Mouse (Mus musculus) ES-E14 (cell line): ENCODE data around the gene Tpr. TPM values are rescaled to one million over a fixed set of nuclear protein-coding genes. Genes with fewer than 3 reads are reported as not detected.
A peak's percentile ranks its signal among the peaks of the same experiment; 100 is the strongest.

Source experiments
- DNase-seq: peaks from one replicate; pipeline ENCODE4 v3.0.0-alpha.2; 2013; ENCODE audit warnings: low read depth, low spot score
- H3K27ac ChIP-seq: 2 replicates; pipeline ENCODE4 v1.5.1; 2012; ENCODE audit warnings: low read depth, mild to moderate bottlenecking, low read length, moderate library complexity, mixed read lengths; ENCODE audit not compliant: poor library complexity, insufficient read depth, severe bottlenecking
- H3K36me3 ChIP-seq: 2 replicates; pipeline ENCODE4 v1.6.1; 2012; ENCODE audit warnings: mild to moderate bottlenecking, low read length, moderate library complexity, mixed read lengths; ENCODE audit not compliant: control insufficient read depth, poor library complexity, insufficient read depth, severe bottlenecking
- H3K4me1 ChIP-seq, 2 experiments: fragments of 150-350 bp in 1 of 2; sonication (generic) in 1 of 2; 2 replicates each; pipeline ENCODE4 v1.6.1; 2012; ENCODE audit warnings: low read length in 2 of 2, mild to moderate bottlenecking in 1 of 2, mixed read lengths in 1 of 2; ENCODE audit not compliant: control insufficient read depth in 2 of 2, insufficient read depth in 2 of 2, poor library complexity in 1 of 2
- H3K4me3 ChIP-seq, 2 experiments: fragments of 150-350 bp in 1 of 2; sonication (generic) in 1 of 2; 2 replicates each; pipeline ENCODE4 v1.5.1; 2012; ENCODE audit warnings: low read length in 2 of 2, low read depth in 1 of 2, mild to moderate bottlenecking in 1 of 2, mixed read lengths in 1 of 2; ENCODE audit not compliant: insufficient read depth in 1 of 2, poor library complexity in 1 of 2, severe bottlenecking in 1 of 2
- H3K9ac ChIP-seq: 2 replicates; pipeline ENCODE4 v1.6.1; 2012; ENCODE audit warnings: low read depth, mild to moderate bottlenecking, low read length, mixed read lengths; ENCODE audit not compliant: poor library complexity, insufficient read depth, severe bottlenecking
- H3K9me3 ChIP-seq: fragments of 150-350 bp; sonication (generic); 2 replicates; pipeline ENCODE4 v1.6.1; 2012; ENCODE audit warnings: low read depth, mild to moderate bottlenecking, low read length; ENCODE audit not compliant: control insufficient read depth, insufficient read depth
- CHD2 ChIP-seq: IDR thresholded peaks from 2 replicates; pipeline ENCODE4 v1.6.1; 2014; ENCODE audit warnings: mild to moderate bottlenecking, low read depth, low read length, inconsistent platforms
- HCFC1 ChIP-seq: IDR thresholded peaks from 2 replicates; pipeline ENCODE4 v1.6.1; 2012; ENCODE audit warnings: low read length, inconsistent platforms, borderline replicate concordance; ENCODE audit not compliant: insufficient read depth
- MAFK ChIP-seq: IDR thresholded peaks from 2 replicates; pipeline ENCODE4 v1.6.1; 2014; ENCODE audit warnings: mild to moderate bottlenecking, low read depth, low read length, inconsistent platforms; ENCODE audit not compliant: insufficient read depth
- ZC3H11A ChIP-seq: IDR thresholded peaks from 2 replicates; pipeline ENCODE4 v1.6.1; 2012; ENCODE audit warnings: low read depth, mild to moderate bottlenecking, inconsistent platforms, low read length, borderline replicate concordance
- ZNF384 ChIP-seq: IDR thresholded peaks from 2 replicates; pipeline ENCODE4 v1.6.1; 2012; ENCODE audit warnings: low read depth, low read length, inconsistent platforms
- in situ Hi-C, 2 experiments: fragments of 600-800 bp; cut with MboI; formaldehyde crosslinking; loops; one replicate each; pipeline ENCODE4 v1.15.1; 2025; ENCODE audit warnings: low sequenced_read_pairs in 2 of 2, inconsistent platforms in 1 of 2; ENCODE audit not compliant: unreplicated experiment in 2 of 2
- total RNA-seq: library from RNA; depleted of rRNA; stranded (reverse); fragments of 300-350 nt; gene quantifications from 2 replicates; pipeline ENCODE4 v1.2.3, GENCODE M21; 2012

Gene Tpr
- total RNA-seq, 1 experiment = 271 TPM

DNA sequence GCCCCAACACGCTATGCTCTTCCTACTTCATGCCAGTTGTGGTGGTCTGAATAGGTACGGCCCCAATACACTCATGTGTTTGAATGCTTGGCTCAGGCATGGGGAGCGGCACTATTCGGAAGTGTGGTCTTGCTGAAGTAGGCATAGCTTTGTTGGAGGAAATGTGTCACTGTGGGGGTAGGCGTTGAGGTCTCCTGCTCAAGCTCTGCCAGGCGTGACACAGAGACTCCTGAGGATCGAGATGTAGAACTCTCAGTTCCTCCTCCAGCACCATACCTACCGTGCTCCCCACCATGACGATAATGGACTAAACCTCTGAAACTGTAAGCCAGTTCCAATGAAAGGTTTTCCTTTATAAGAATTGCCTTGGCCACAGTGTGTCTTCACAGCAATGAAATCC is 5.1 kb upstream of the Tpr start:
- H3K4me1 ChIP-seq = no peaks in the 10 kb centered on the region
- no peak overlapping the region for H3K9ac ChIP-seq
- no peak overlapping the region for H3K27ac ChIP-seq
- peaks cover 3% of the 10 kb centered on the region; the same call in 1 of the 2 replicates for H3K36me3 ChIP-seq
- H3K9me3 ChIP-seq = no peaks in the 10 kb centered on the region
- TF ChIP-seq ZC3H11A (no peak), CHD2 (no peak), HCFC1 (no peak), MAFK (no peak), ZNF384 (no peak)
- in situ Hi-C loops = no loop called here
- H3K4me3 ChIP-seq = no peak overlapping the region
- DNase-seq = no peak

DNA sequence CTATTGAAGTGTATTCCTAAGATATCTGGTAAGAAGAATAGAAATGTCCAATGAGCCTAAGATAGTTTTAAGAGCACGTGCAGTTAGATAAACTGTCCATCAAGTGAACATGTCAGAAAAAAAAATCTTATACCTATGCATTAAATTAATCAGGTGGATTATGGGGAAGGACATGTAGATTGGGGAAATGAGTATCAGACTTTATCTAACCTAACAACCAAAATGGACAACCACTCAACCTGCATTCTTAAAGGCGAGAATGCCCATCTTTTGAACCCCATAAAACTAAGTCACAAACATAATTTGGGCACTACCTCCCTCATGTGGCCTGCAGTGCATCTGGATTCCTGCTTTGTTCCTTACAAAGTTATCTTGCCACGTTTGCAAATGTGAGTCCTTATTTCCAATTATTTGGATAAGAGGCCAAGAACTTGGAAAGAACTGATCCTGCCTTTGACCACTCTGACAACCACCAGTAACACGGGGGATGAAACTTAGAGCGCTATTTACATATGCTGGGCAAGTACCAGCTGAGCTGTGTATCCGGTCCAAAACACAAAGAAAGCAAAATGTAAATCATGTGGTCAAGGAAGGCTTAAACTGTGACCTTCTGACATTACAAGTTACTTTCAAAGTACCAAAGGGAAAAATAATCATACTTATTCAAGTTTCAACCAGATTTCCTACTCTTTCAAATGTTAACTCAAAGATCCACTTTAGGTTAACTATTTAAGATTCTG is 3.1 kb upstream of the Tpr start:
- no peak overlapping the region for H3K9ac ChIP-seq
- H3K9me3 ChIP-seq = no peaks in the 10 kb centered on the region
- DNase-seq = no peak
- peaks cover 3% of the 10 kb centered on the region; the same call in 1 of the 2 replicates for H3K36me3 ChIP-seq
- peaks cover 0 to under 1% of the 10 kb centered on the region in 2 experiments; a peak in 1 of 4 replicates for H3K4me1 ChIP-seq
- in situ Hi-C loops = no loop called here
- TF ChIP-seq MAFK = no peak
- no peak for TF ChIP-seq HCFC1
- no peak for TF ChIP-seq ZNF384
- no peak for TF ChIP-seq ZC3H11A
- no peak overlapping the region for H3K4me3 ChIP-seq
- H3K27ac ChIP-seq = no peak overlapping the region

DNA sequence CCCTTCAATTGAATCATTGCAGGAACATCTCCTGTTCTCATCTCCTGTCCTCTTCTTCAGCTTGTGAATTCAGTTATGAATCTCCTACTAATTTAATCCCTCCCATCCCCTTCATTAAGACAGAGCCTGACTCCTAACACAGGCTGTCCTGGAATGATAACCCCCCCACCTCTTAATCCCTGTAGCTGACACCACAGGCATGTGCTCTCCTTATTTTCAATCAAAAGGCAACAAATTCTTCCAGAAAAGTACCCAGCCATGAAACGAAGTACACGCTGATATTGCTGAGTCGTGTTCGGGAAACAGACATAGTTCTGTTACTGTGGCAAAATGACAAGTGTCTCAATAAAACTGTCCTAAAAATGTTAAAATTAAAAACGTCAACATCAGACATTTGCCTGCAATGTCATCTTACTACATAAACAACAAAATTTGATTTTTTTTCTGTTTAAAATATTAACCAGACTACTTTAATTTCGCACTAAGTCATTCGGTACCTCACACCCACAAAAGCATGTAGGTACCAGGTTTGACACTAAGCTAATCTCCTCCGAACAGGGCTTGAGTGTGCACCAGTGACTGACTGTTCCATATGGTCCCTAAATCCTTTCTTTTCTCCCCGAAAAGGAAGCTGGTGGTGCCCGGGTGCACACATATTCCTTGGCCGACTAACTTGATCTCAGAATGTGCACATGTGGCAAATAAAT is 554 bp upstream of the Tpr start:
- Histone ChIP-seq H3K9me3 (no peaks in the 10 kb centered on the region), H3K27ac (no peak overlapping the region), H3K4me1 (peaks cover 0 to 3% of the 10 kb centered on the region in 2 experiments; a peak in 1 of 4 replicates), H3K4me3 (peak overlapping the region; percentile 90 to 96), H3K9ac (peak overlapping the region; percentile 94), H3K36me3 (peaks cover 8% of the 10 kb centered on the region)
- TF ChIP-seq ZNF384 = no peak
- no peak for TF ChIP-seq CHD2
- no peak for TF ChIP-seq ZC3H11A
- no peak for TF ChIP-seq HCFC1
- TF ChIP-seq MAFK = no peak
- DNase-seq = no peak
- in situ Hi-C loops = no loop called here

DNA sequence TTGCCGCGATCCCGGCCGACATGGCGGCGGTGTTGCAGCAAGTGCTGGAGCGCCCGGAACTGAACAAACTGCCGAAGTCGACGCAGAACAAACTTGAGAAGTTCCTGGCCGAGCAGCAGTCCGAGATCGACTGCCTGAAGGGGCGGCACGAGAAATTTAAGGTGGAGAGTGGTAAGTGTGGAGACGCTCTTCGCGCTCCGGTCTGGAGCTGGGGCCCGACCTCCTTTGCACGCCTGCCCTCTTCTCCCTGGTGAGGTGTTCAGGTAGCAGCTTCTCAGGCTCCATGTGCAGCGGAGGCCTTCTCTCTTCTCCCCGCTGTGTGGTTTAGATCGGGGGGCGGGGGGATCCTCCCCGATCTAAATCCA is 832 bp downstream of the Tpr start:
- Histone ChIP-seq H3K9ac (peak overlapping the region; percentile 100), H3K36me3 (peaks cover 8% of the 10 kb centered on the region), H3K27ac (peak overlapping the region; percentile 88), H3K4me1 (peaks cover 0 to 3% of the 10 kb centered on the region in 2 experiments; a peak in 1 of 4 replicates), H3K4me3 (peak overlapping the region; percentile 96 to 99), H3K9me3 (no peaks in the 10 kb centered on the region)
- in situ Hi-C loops = no loop called here
- TF ChIP-seq ZC3H11A (no peak), CHD2 (no peak; the same call in 1 of the 2 replicates), ZNF384 (no peak), HCFC1 (no peak), MAFK (no peak)
- DNase-seq = no peak

DNA sequence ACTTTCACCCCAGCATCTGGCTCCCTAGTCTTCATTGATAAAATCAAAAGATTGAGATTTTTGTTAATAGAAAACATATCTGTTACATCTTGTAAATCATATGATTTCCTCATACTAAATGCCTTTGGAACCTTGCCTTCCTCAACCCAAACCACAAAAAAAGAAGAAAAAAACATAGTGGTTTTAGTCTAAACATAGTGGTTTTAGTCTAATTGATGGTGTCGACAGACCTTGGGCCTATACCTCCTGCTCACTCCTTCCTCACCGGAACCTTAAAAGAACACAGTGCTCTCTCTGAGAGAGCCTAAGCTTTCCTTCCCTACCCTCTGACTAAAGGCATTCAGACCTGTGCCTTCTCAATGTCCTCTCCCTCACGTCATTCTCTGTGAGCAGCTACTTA is 3.4 kb downstream of the Tpr start:
- H3K36me3 ChIP-seq = peaks cover 8% of the 10 kb centered on the region
- DNase-seq = no peak
- TF ChIP-seq HCFC1 (no peak), MAFK (no peak), CHD2 (no peak), ZNF384 (no peak), ZC3H11A (no peak)
- no peak overlapping the region; the same call in 1 of the 2 replicates for H3K9ac ChIP-seq
- no peaks in the 10 kb centered on the region for H3K9me3 ChIP-seq
- H3K27ac ChIP-seq = no peak overlapping the region
- H3K4me1 ChIP-seq = peaks cover 0 to 3% of the 10 kb centered on the region in 2 experiments; a peak in 1 of 4 replicates
- in situ Hi-C loops = no loop called here
- H3K4me3 ChIP-seq = no peak overlapping the region
